Comparison of ENCODE assay signal across 13 mouse cellular contexts in genomic region chr2:63452891-63453290, GRCm38 (mm10).
A peak's percentile ranks its signal among the peaks of the same experiment; 100 is the strongest.
DNase-seq lines count a peak whose midpoint lies in the region; ATAC-seq and TF ChIP-seq lines count a peak whose summit lies in the region.
"Had no signal": no experiment of that assay in that cellular context is flagged by ENCODE, and none has a peak within 500 bp of the region (broad histone marks: within the 10 kb centered on the region; RNA-seq: fewer than 3 reads in every experiment).

No protein-coding gene starts in this region.

- no peaks in the 10 kb centered on the region for H3K36me3 ChIP-seq in stomach, postnatal 0 days (ENCODE audit: control insufficient read depth, insufficient read depth, low read length)
- H3K36me3 ChIP-seq: kidney, embryonic 15.5 days had no signal

- H3K4me1 ChIP-seq in stomach, postnatal 0 days (replicated peaks; ENCODE audit: control insufficient read depth, insufficient read depth) = no peaks in the 10 kb centered on the region

- no peak for ATAC-seq in erythroblast, adult 5-6 weeks (replicated peaks; ENCODE audit: low FRiP score, poor library complexity, severe bottlenecking)
- no peak for ATAC-seq in stomach, postnatal 0 days (ENCODE audit: low FRiP score, low TSS enrichment)
- ATAC-seq: Patski had no signal

- H3K4me2 ChIP-seq in stomach, postnatal 0 days (replicated peaks; ENCODE audit: low read depth) = no peak overlapping the region
- H3K4me2 ChIP-seq: hindbrain, embryonic 14.5 days; kidney, embryonic 15.5 days had no signal

- H3K27ac ChIP-seq in stomach, postnatal 0 days (replicated peaks) = no peak overlapping the region
- H3K27ac ChIP-seq: hindbrain, embryonic 14.5 days; kidney, embryonic 15.5 days had no signal

- no peak for TF ChIP-seq CTCF in stomach, postnatal 0 days (IDR thresholded peaks at IDR 0.05; ENCODE audit: low read depth)

- no peak overlapping the region for H3K9ac ChIP-seq in stomach, postnatal 0 days (ENCODE audit: low read length)
- H3K9ac ChIP-seq: hindbrain, embryonic 14.5 days; kidney, embryonic 15.5 days had no signal

- WGBS in stomach, postnatal 0 days = 52% methylated on average over 1 of the region's 1 CpGs

- no peaks in the 10 kb centered on the region for H3K27me3 ChIP-seq in stomach, postnatal 0 days (ENCODE audit: control insufficient read depth, insufficient read depth, low read length)
- H3K27me3 ChIP-seq: kidney, embryonic 15.5 days had no signal

- peak; percentile 18 to 51 for DNase-seq in frontal cortex, postnatal 36 days (ENCODE audit: low spot score in 2 of 2)
- no peak for DNase-seq in frontal cortex, postnatal 10 days (ENCODE audit: low spot score in 2 of 2)
- peak; percentile 27 to 55 for DNase-seq in right cerebral cortex, postnatal 10 days (ENCODE audit: low spot score in 2 of 2)
- DNase-seq in right cerebral cortex, postnatal 14 days = no peak
- peak; percentile 41 to 51 for DNase-seq in layer of hippocampus, adult 8-10 months (ENCODE audit: low spot score in 2 of 2)
- DNase-seq in c-Kit-positive CD71-positive TER-119-positive erythroid progenitor cells, embryonic 14.5 days (ENCODE audit: low spot score) = no peak
- DNase-seq in stomach, postnatal 0 days (ENCODE audit: low spot score) = no peak
- DNase-seq: adrenal gland, postnatal 36 days; lung, postnatal 14 days had no signal

- TF ChIP-seq EP300 in stomach, postnatal 0 days (optimal IDR thresholded peaks at IDR 0.05) = no peak

- H3K4me3 ChIP-seq in stomach, postnatal 0 days (ENCODE audit: low read depth, low read length) = no peak overlapping the region
- H3K4me3 ChIP-seq: kidney, embryonic 15.5 days had no signal

- H3K9me3 ChIP-seq in stomach, postnatal 0 days (ENCODE audit: control insufficient read depth, low read length) = no peaks in the 10 kb centered on the region
- H3K9me3 ChIP-seq: kidney, embryonic 15.5 days had no signal

Comparison
In these comparisons a context has a peak if more than half of its experiments do, and no peak if none do; other contexts are left out.
1. DNase-seq: peak in frontal cortex, postnatal 36 days (2 of 2), right cerebral cortex, postnatal 10 days (2 of 2) and layer of hippocampus, adult 8-10 months (2 of 2); none in frontal cortex, postnatal 10 days (0 of 2), right cerebral cortex, postnatal 14 days (single experiment), c-Kit-positive CD71-positive TER-119-positive erythroid progenitor cells, embryonic 14.5 days (single experiment) and stomach, postnatal 0 days (single experiment).